Mouse (Mus musculus) erythroblast, adult 5-6 weeks (primary cell): ENCODE measurements around the gene Gm4792. TPM values are rescaled to one million over a fixed set of nuclear protein-coding genes. Genes with fewer than 3 reads are reported as not detected.

Experiments
- ATAC-seq: replicated peaks from 2 replicates; pipeline ENCODE4 v1.8.0; 2016; ENCODE audit warnings: moderate number of reproducible peaks, mild to moderate bottlenecking, moderate TSS enrichment, inconsistent platforms; ENCODE audit not compliant: poor library complexity, low FRiP score, severe bottlenecking
- total RNA-seq, 2 experiments: library from RNA; stranded (forward) in 1 of 2; stranded (reverse) in 1 of 2; fragments of 150-400 nt in 1 of 2; fragments of 200-764, 138-1000 nt in 1 of 2; gene quantifications; 2 replicates each; pipeline versions ENCODE4 v1.2.3 to v1.2.4; 2015 to 2017; ENCODE audit warnings: low replicate concordance in 2 of 2

The Gm4792 gene
- total RNA-seq, 2 experiments from 2014 or later = not detected

DNA sequence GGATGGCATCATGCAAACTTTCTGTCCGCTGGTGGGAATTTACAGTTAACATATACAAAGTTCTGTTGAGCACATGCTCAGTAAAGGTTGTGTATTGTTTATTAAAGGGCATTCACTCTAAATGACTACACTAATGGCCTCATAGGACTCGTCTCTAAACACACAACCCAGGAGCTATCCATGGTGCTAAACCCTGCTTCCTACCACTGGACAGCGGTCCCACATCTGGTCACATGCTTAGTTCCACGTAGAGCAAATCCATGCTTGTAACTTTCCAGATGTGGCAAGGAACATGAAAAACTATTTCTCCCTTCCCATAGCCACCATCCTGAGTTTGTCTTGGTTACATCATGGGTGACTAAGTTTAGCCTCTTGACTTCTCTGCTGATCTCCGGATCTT is 7.0 kb upstream of the Gm4792 start:
- ATAC-seq = no peak

DNA sequence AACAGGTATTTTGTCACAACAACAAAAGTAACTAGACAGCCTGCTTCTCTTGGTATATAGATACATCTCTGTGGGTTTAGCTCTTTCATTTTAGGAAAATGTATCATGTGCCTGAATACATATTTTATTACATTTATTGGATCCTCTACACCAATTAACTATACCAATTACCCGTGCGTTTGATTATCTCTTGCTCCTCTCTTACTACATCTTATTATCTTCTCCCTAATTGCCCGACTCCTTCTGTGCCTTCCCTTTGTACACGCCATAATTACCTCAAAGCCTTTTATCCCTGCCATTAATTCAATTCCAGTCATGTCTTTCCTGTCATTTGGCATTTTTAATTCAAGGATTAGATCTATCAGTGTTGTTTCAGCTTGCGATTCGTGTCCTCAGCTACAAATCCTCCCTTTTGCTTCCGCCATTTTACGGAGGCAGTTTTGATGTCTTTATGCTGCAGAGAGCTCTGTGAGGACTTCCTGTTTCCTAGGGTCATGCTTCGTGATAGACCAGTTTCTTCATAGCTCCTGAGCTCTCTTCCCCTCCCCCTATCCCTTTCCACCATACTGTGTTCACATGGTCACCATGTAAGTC is 5.7 kb upstream of the Gm4792 start:
- ATAC-seq = no peak

DNA sequence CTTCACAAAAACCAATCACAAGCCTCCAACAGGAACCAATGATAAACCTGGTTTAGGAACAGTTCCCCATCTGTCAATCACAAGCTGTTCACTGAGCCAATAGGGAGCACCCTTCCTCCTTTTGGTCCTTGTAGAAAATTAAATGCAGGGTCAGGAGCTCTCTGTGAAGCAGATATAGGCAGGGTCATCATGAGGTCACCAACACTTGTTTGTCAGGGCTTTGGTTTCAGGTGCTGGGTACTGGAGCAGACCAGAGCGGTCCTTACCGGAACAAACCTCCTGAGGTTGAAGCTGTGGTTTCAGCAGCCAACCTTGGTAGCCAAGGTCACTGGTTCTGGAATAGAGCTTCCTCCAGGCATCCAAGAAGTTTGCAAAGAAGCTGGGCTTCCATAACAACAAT is 798 bp upstream of the Gm4792 start:
- ATAC-seq = no peak

GRCm38 (mm10) chr10:94295923-94296605 is 2.4 kb downstream of the Gm4792 start:
- no peak for ATAC-seq

GRCm38 (mm10) chr10:94294933-94295750 is 3.4 kb downstream of the Gm4792 start:
- no peak for ATAC-seq

- no peak for ATAC-seq
Observed at GRCm38 (mm10) chr10:94294437-94294836, 4.1 kb downstream of the Gm4792 start.

- no peak for ATAC-seq
Observed at GRCm38 (mm10) chr10:94282797-94283196, 15.7 kb downstream of the Gm4792 start.

DNA sequence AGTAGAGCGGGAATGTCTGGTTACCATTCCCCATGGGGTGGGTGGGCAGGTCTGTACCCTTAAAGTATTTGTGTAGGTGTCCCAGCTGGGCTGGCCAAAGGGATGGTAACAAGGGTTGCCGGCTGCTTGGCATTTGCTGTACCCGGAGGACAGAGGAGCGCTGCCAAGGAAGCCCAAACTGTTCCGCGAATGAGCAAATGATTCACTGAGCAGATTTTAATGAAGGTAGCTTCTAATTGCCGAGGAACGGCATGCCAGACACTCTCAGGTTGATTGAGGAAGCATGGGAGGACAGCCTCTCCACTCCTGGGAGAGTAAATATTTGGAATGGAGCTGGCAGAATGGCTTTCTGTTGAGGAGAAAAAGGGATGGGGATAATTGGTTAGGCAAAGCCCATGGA is 16.3 kb downstream of the Gm4792 start:
- no peak for ATAC-seq

DNA sequence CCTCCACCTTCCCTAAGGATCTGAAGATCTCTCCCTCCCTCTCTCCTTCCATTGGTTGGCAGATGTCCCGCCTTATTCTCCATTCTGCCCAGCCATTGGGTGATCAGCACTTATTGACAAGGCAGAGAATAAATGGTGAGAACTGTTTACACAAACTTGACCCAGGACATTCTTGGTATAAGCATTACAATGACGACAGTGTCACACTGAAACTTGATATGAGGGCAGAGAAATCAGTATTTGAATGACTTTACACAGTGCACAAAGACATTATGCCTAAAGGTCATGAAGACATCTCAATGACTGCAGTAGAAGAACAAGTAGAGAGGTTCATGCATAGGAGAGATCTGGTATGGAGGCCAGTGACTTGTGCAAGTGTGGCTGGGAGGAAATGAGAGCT is 22.0 kb downstream of the Gm4792 start:
- no peak for ATAC-seq

GRCm38 (mm10) chr10:94275321-94275720 is 23.2 kb downstream of the Gm4792 start:
- ATAC-seq = no peak

- no peak for ATAC-seq
Observed at GRCm38 (mm10) chr10:94265656-94266542, 32.6 kb downstream of the Gm4792 start.

DNA sequence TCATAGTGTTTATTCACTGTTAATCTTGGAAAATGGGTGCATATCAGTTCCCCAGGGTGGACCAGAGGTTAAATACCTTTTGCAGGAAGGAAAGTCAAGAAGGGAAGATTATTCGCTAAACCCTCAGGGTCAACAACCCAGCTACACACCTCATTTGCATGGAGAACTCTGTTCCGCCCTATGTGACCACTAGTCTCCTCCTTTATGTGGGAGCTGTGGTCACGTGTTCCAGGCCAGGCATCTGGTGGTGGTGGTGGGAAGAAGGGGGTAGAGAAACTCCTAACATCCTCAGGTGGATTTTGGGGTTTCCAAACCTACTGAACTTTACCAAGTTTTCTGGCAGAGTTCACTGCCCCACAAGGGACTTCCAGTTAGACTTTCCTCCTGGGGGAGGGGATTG is 35.3 kb downstream of the Gm4792 start:
- ATAC-seq = no peak

- no peak for ATAC-seq
Observed at GRCm38 (mm10) chr10:94262646-94263045, 35.9 kb downstream of the Gm4792 start.

GRCm38 (mm10) chr10:94260544-94260943 is 38.0 kb downstream of the Gm4792 start:
- ATAC-seq = no peak

DNA sequence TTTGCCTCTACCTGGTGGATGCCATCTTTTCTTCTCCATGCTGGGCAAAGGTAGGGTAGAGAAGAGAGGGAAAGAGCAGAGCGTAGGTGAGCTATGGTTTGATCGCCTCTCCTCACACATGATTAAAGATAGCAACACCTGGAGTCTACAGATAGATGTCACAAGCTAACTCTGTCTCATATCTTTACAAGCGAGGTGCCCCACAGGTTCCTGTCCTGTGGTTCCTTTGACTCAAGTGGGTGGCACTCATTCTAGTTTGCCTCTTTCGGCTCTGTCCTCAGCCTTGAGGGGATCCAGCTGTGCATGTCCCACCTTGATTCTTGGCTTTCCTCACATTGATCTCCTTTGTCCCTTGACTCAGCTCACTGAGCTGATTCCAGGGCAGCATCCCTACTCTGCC is 42.0 kb downstream of the Gm4792 start:
- ATAC-seq = no peak

- no peak for ATAC-seq
Observed at GRCm38 (mm10) chr10:94255744-94256143, 42.8 kb downstream of the Gm4792 start.

- ATAC-seq = no peak
Observed at GRCm38 (mm10) chr10:94254766-94255165, 43.7 kb downstream of the Gm4792 start.

- ATAC-seq = no peak
Observed at GRCm38 (mm10) chr10:94253260-94253807, 45.2 kb downstream of the Gm4792 start.

DNA sequence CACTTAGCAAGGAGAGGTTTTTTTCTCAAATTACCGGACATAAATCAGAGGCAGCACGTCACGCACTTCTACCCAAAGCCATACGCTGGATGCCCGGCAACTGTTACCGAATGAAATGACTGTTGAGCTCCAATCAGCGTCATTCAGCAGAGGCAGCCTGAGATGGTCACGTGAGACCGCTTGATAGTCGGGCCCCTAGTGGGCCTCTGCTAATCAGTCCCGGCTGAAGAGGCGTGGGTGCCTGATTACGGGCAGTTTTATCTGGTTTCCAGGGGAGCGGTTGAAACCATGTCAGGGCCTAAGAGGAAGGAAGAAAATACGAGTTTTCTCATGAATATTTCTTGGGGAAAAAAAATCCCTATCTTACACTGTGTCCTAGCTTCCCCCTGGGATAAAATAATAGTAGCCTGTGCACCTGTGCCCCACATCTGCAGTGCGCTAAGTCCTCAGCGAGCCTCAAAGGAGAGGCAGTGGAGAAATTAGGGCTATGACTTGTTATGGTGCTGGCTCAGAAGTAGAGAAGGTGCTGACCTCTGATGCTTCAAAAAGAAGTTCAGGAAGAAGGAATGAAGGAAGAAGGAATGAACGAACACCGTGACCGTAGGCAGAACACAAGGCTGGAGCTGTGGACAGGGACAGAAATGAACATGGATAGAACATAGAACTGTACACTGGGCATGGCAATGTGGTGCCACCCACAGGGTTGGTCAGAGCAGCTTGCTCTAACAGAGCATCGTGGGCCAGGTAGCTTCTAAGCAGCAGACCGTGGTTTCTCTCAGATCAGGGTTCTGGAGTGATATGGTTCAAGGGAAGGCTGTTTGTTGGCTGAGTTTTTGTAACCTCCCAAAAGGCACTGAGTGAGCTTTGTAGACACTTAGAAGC is 48.7 kb downstream of the Gm4792 start:
- peak; percentile 96 for ATAC-seq
